Mouse (Mus musculus): Measurements from ENCODE around the gene Gfm1. TPM values are rescaled to one million over a fixed set of nuclear protein-coding genes. Genes with fewer than 3 reads are reported as not detected.

Gfm1 gene
- polyA plus RNA-seq (2017; shearing (Covaris generic)), result 10 to 100 TPM; 36.4 to 47.3 TPM

- peak; percentile 99 for ATAC-seq
These were observed at the start of gene Gfm1 for GRCm38 (mm10) chr3:67429999-67430380. Gene Gfm1 (plus strand): TSS chr3:67430096.

- ATAC-seq, result no peak
These were observed 428 bp upstream of the Gfm1 start for GRCm38 (mm10) chr3:67429338-67429998.

DNA sequence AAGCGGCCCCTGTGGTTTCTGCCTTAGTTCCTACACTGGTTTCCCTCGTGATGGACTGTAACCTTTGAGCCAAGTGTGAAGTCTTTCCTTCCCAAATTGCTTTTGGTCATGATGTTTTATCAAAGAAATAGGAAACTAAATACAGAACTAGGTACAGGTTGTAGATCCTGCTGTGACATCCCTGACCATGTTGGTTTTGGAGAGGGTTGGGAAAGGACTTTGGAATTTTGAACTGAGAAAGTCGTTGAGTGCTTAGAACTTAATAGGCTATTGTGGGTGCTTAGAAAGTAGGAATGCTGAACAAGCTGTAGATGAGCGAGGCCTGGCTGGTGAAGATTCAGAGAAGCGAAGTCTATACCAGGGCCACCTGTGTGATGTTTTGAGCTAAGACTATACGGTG, 4.1 kb downstream of the Gfm1 start:
- no peak for ATAC-seq

GRCm38 (mm10) chr3:67447143-67447542, 17.2 kb downstream of the Gfm1 start:
- no peak for ATAC-seq

- ATAC-seq, result no peak
These were observed 19.8 kb downstream of the Gfm1 start for GRCm38 (mm10) chr3:67449660-67450059.

- ATAC-seq, result no peak
These were observed 20.8 kb downstream of the Gfm1 start for GRCm38 (mm10) chr3:67450601-67451210.

GRCm38 (mm10) chr3:67459881-67460280, 30.0 kb downstream of the Gfm1 start:
- ATAC-seq, result no peak

DNA sequence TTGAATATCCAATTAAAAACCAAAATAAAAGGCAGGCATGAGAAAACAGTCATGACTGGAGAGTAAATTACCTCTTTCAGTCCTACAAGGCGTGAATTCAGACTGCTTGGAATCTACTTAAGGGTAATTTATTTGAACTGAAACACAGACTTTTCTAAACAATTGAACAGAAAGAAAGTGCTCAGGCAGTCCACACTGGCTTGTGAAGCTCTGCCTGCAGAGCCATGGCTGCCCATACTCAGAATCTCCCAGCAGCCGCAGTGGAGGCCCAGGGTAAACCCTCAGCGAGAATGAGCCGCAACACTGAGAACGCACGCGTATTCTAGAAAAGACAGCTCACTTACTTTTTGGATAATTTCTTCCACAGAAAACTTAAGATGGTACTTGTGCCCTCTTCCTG, 32.1 kb downstream of the Gfm1 start:
- ATAC-seq, result no peak

DNA sequence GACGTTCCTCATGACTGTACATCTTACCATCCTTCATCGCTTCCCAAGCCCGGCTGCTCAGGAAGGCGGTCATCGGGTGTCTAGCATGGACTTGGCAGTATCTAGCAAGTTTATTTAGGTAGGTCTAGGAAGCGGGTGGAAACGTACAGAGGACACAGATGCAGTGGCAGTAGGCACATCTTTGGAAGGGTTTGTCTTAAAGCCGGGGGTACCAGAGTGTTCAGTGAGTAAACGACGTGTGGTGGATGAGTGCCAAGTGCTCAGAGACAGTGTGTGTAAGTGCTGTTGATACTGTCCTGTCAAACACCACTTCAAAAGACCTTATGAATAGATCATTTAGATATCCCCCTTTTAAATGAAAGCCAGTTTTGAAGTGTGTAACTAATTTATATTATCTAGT, 32.7 kb downstream of the Gfm1 start:
- ATAC-seq, result peak; percentile 15

DNA sequence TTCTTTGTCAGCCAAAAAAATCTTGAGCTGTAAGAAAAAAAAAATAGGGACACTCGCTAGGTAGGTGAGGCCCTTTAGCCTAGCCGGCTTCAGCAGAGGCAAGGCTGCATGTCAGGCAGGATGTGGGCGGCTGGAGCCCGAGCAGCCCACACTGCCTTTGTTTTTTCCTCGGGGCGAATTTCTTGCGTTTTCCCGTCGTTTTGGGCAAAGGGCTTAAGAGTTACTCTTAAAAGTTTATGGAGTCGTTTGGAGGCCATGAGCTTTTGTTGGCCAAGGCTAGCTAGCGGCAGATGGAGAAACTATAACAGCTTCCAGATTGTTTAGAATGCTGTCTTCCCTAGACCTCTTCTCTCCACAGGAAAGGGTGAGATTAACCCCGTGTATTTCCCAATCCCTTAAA, 33.1 kb downstream of the Gfm1 start:
- peak; percentile 76 for ATAC-seq

DNA sequence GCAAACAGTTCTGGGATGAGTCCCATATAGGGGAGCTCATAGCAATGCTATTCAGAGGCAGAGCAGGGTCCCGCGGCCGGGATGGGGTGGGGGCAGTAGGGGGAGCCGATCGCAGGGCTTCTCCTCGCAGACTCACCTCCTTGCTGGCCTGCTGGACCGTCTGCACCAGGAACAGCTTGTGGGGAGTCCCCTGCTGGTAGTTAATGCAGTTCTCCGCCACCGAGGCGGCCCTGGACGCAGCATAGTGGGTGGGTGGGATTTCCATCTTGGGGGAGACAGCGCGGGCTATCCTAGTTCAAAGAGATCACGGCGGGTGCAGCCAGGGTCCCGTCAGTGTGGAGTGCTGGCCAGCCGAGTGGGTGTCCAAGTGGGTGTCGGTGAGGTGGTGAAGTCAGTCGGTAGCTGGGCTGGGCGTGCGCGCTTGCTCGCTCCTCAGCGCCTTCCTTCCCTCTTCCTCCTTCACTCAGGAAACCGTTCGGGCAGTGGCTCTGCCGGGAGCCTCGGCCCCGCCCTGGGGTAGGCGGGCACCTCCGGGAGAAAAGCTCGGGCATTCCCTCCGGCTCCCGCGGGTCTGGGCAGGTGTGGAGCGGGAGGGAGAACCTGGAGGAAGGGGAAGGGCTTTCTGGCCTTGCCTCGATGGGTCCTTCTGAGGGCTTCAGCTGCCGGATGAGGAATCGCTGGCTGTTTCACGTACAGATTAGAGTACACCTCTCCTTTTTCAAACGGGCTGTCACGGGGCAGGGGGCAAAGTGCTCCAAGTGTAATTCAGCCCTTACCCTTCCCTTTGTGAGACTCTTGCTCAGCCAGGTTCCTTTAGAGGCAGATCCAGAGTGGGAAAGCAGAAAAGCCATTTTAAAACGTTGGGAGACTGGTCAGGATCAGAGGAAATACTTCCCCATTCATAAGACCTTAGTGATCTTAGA, 33.8 kb downstream of the Gfm1 start, which contains the start of gene Lxn:
Gene Lxn, minus strand, starts transcription at position 477 of the 923 bp plus-strand sequence.
- peak; percentile 61 for ATAC-seq

GRCm38 (mm10) chr3:67466576-67466975, 36.7 kb downstream of the Gfm1 start:
- no peak for ATAC-seq

- no peak for ATAC-seq
These were observed 37.4 kb downstream of the Gfm1 start for GRCm38 (mm10) chr3:67467281-67467680.

- ATAC-seq, result no peak
These were observed 41.7 kb downstream of the Gfm1 start for GRCm38 (mm10) chr3:67471408-67472127.

- ATAC-seq, result no peak
These were observed 43.5 kb downstream of the Gfm1 start for GRCm38 (mm10) chr3:67473438-67473837.

DNA sequence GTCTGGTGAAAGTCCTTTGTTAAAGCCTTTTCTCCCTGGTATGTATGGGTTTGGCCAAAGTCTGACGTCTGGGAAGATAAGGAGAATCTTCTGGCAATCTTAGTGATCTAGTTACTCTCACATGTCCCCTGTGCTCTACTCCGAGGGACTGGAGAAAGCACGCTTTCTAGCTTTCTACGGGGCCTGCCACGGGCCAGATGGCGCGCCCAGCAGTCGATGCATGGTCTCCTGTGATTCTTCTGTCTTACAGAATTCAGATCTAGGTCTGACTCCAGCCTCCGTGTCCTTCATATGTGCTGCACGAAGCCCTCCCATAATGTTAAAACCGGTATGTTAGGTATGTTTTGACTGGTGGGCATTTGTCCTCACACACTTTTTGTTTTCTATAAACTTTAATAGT, 49.9 kb downstream of the Gfm1 start:
- no peak for ATAC-seq

GRCm38 (mm10) chr3:67482400-67482799, 52.5 kb downstream of the Gfm1 start:
- no peak for ATAC-seq

DNA sequence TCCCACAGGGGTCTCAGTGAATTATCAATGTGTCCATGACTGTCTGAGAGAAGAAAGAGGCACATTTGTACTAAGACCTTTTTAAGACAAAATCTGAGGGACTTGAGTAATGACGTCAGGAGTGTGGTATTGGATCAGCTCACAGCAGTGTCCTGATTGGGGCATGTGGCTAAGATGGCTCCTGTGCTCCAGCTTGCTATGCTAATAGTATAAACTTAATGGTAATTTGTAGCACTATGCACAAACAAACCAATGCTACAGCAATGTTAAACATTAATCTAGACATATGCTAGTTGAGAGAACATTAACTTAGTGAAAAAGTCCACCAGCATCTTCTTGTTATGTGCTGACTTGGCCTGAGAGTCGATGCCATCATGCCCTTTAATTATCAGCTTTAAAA, 55.3 kb downstream of the Gfm1 start:
- no peak for ATAC-seq

- no peak for ATAC-seq
These were observed 60.3 kb downstream of the Gfm1 start for GRCm38 (mm10) chr3:67490156-67490555.

- no peak for ATAC-seq
These were observed 62.4 kb downstream of the Gfm1 start for GRCm38 (mm10) chr3:67492086-67492869.

DNA sequence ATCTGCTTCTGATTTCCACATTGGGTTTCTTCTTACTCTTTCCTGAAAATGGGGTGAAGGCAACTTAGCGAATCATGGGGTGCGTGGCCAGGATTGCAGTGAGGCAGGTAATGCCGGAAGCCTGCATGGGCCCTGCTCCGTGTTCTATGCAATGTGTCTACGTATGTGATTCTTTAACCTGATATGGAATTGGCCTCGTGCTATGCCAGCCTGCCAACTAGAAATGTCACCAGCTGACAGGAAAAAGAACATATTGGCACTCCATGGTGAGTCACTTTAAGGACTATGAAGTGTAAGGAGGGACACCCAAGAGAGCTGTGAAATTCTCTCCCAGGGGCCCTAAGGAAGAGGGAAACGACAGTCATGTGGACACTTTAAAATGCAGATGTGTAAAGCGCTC, 63.2 kb downstream of the Gfm1 start:
- ATAC-seq, result no peak

DNA sequence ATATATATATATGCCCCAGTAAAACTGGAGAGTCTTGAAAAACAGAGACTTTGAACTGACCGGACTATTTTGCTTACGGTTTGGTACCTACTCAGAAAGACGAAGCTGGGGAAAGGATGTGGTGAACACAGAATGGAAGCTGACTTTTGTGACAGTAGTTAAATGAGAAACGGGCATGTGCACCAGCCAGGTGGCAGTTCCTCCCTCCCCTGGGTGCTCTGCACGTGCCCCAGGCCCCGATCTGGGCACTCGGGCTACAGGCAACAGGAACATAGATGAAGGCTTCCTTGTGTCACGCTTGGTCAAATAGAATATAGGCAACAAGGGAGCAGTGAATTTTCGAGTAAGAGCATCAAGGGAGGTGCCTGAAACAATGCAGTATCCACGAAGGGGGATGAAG, 66.4 kb downstream of the Gfm1 start:
- no peak for ATAC-seq

Data from activated CD4-positive, CD25-positive, alpha-beta regulatory T cell, adult 4 months (primary cell).